Mouse (Mus musculus) stomach, postnatal 0 days (tissue): ENCODE results near the gene Arhgap44. TPM values are rescaled to one million over a fixed set of nuclear protein-coding genes. Genes with fewer than 3 reads are reported as not detected.

ENCODE experiments used
- ATAC-seq: fragments of 200-750 bp; cut with Nextera tagmentation; 2 replicates; pipeline ENCODE4 v1.8.0; 2017; ENCODE audit not compliant: low FRiP score, low TSS enrichment
- DNase-seq: peaks from one replicate; pipeline ENCODE4 v3.0.0-alpha.2; 2016; ENCODE audit warnings: low spot score
- H3K27ac ChIP-seq: fragments of 300-500 bp; sonication (generic); replicated peaks from 2 replicates; pipeline ENCODE4 v1.5.1; 2014; ENCODE audit warnings: mild to moderate bottlenecking, control low read depth
- H3K27me3 ChIP-seq: fragments of 300-500 bp; sonication (generic); 2 replicates; pipeline ENCODE4 v1.6.1; 2014; ENCODE audit warnings: low read length; ENCODE audit not compliant: control insufficient read depth, insufficient read depth
- H3K36me3 ChIP-seq: fragments of 300-500 bp; sonication (generic); 2 replicates; pipeline ENCODE4 v1.6.1; 2014; ENCODE audit warnings: low read length, mixed read lengths; ENCODE audit not compliant: control insufficient read depth, insufficient read depth
- H3K4me1 ChIP-seq: fragments of 300-500 bp; sonication (generic); replicated peaks from 2 replicates; pipeline ENCODE4 v1.6.1; 2014; ENCODE audit warnings: antibody characterized with exemption; ENCODE audit not compliant: control insufficient read depth, insufficient read depth
- H3K4me2 ChIP-seq: fragments of 300-500 bp; sonication (generic); replicated peaks from 2 replicates; pipeline ENCODE4 v1.6.1; 2014; ENCODE audit warnings: low read depth, mild to moderate bottlenecking, control low read depth, moderate library complexity
- H3K4me3 ChIP-seq: fragments of 300-500 bp; sonication (generic); 2 replicates; pipeline ENCODE4 v1.5.1; 2014; ENCODE audit warnings: low read depth, low read length, control low read depth
- H3K9ac ChIP-seq: fragments of 300-500 bp; sonication (generic); 2 replicates; pipeline ENCODE4 v1.6.1; 2014; ENCODE audit warnings: mild to moderate bottlenecking, low read length, control low read depth, mixed read lengths
- H3K9me3 ChIP-seq: fragments of 300-500 bp; sonication (generic); 2 replicates; pipeline ENCODE4 v1.6.1; 2016; ENCODE audit warnings: low read length; ENCODE audit not compliant: control insufficient read depth
- CTCF ChIP-seq: IDR thresholded peaks from 2 replicates; pipeline ENCODE4 v1.5.1; 2016; ENCODE audit warnings: antibody characterized with exemption, low read depth, mild to moderate bottlenecking, moderate library complexity
- EP300 ChIP-seq: optimal IDR thresholded peaks from 2 replicates; pipeline ENCODE3; 2016; ENCODE audit warnings: antibody characterized with exemption
- WGBS: fragments of 180-500 bp; shearing (Covaris S2); extraction: QIAGEN DNeasy Blood & Tissue Kit; methylation state at CpG from one replicate; pipeline ENCODE4 v1.1.7; 2014; 5-methylcytosine and 5-hydroxymethylcytosine counted together
- microRNA-seq: library from miRNA; unstranded; fragments of <30 nt; microRNA quantifications from one replicate; pipeline ENCODE4, GENCODE M21; 2016
- polyA plus RNA-seq: library from polyadenylated mRNA; unstranded; fragments of >200 nt; fragmentation: Nextera tagmentation; extraction: Ambion mirVana; gene quantifications from 2 replicates; pipeline ENCODE4 v1.2.1, GENCODE M21; 2015

The Arhgap44 gene
- polyA plus RNA-seq, 1 experiment from 2014 or later: 2.9 TPM

DNA sequence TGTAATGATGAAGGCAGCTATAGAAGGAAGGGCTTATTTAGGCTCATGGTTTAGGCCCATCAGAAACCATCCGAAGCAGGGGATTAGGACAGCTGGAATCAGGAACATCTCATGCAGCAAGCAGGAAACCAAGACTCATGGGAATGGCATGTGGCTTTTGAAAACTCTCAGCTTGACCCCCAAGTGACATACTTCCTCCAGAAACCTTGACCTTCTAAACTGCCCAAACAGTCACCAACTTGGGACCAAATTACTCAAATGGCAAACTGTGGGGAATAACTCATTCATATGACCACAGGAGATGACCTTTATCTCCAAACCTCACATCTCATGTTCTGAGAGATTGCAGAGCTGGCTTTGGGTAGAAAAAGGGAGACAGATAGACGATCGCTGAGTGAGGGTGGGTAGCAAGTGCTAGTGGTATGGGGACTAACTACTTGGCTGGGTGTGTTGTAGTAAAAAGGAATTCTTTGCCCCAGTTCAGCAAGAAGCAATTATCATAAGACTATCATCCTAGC lies 191.2 kb downstream of the Arhgap44 start:
- Histone ChIP-seq H3K4me3 (no peak overlapping the region), H3K9ac (no peak overlapping the region), H3K4me1 (no peaks in the 10 kb centered on the region), H3K27me3 (no peaks in the 10 kb centered on the region), H3K4me2 (no peak overlapping the region), H3K27ac (no peak overlapping the region), H3K36me3 (no peaks in the 10 kb centered on the region), H3K9me3 (no peaks in the 10 kb centered on the region)
- 58% methylated on average over 3 of the region's 3 CpGs for whole genome bisulfite sequencing
- TF ChIP-seq EP300 (no peak), CTCF (no peak)
- DNase-seq: no peak
- ATAC-seq: no peak

DNA sequence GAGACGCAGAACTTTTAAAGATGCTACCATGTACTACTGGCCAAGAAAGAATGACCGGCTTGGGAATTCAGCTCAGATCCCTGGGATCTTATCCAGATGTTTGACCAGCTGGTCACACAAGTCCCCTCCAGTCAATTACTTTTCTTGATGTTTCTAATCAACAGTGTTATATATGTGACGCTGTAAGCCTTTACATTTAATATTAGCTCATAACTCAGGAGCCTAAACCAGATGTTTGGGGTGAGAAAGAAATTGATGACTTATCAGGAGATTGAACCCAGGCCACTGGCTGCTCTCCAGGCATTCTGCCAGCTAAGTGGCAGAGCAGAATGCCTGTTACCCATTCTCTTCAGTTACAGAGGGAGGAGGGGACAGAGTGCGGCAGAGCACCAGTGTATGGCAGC lies 193.8 kb downstream of the Arhgap44 start:
- WGBS: 36% methylated on average over 4 of the region's 4 CpGs
- Histone ChIP-seq H3K4me3 (no peak overlapping the region), H3K4me1 (no peaks in the 10 kb centered on the region), H3K9me3 (no peaks in the 10 kb centered on the region), H3K4me2 (no peak overlapping the region), H3K36me3 (no peaks in the 10 kb centered on the region), H3K27ac (no peak overlapping the region), H3K27me3 (no peaks in the 10 kb centered on the region), H3K9ac (no peak overlapping the region)
- DNase-seq (no peak), ATAC-seq (no peak)
- TF ChIP-seq EP300 (no peak), CTCF (no peak)

DNA sequence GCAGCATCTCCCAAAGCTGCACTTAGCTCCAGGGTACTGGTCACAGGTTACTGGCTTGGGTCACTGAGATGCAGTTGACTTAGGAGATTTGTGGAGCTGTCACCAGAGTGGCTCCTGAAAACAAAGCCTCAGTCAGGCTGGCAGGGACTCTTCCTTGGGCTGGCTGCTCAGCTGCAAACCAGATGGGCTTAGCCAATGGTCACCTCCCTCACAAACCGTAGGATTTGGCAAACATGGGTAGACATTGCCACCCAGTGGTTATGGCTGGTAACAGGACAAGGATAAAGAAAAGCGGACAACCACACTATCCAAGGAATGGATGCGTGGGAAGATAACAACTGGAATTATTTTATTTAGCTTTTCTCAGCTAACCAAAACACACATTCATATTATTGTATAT lies 194.3 kb downstream of the Arhgap44 start:
- Histone ChIP-seq H3K9ac (no peak overlapping the region), H3K4me2 (no peak overlapping the region), H3K4me1 (no peaks in the 10 kb centered on the region), H3K27me3 (no peaks in the 10 kb centered on the region), H3K9me3 (no peaks in the 10 kb centered on the region), H3K27ac (no peak overlapping the region), H3K4me3 (no peak overlapping the region), H3K36me3 (no peaks in the 10 kb centered on the region)
- peak; percentile 72 for DNase-seq
- under 1% methylated on average over 3 of the region's 3 CpGs for WGBS
- ATAC-seq: peak; percentile 87
- no peak for TF ChIP-seq EP300
- TF ChIP-seq CTCF: peak; percentile 97

DNA sequence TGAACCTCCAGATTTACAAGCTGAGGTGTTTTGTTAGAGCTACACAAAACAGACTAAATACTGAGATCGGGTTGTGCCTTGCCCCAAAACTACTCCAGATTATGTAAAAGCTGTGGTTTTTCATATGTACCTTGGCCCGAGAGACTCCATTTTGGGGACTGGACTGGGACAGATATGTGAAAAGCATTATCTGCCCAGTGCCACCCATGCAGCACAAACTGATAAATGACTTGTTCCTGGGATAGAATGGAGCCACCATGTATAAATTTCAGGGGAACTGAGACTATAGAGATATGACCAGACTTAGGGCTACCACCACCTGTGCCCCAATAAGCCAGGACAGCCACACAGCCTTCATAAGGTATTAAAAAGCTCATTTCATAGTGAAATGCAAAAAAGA lies 200.1 kb downstream of the Arhgap44 start:
- Histone ChIP-seq H3K4me2 (no peak overlapping the region), H3K9ac (no peak overlapping the region), H3K27me3 (no peaks in the 10 kb centered on the region), H3K9me3 (no peaks in the 10 kb centered on the region), H3K36me3 (no peaks in the 10 kb centered on the region), H3K4me1 (no peaks in the 10 kb centered on the region), H3K4me3 (no peak overlapping the region), H3K27ac (no peak overlapping the region)
- TF ChIP-seq CTCF: no peak
- TF ChIP-seq EP300: no peak
- 95% methylated on average over 2 of the region's 2 CpGs for WGBS
- ATAC-seq (no peak), DNase-seq (no peak)

DNA sequence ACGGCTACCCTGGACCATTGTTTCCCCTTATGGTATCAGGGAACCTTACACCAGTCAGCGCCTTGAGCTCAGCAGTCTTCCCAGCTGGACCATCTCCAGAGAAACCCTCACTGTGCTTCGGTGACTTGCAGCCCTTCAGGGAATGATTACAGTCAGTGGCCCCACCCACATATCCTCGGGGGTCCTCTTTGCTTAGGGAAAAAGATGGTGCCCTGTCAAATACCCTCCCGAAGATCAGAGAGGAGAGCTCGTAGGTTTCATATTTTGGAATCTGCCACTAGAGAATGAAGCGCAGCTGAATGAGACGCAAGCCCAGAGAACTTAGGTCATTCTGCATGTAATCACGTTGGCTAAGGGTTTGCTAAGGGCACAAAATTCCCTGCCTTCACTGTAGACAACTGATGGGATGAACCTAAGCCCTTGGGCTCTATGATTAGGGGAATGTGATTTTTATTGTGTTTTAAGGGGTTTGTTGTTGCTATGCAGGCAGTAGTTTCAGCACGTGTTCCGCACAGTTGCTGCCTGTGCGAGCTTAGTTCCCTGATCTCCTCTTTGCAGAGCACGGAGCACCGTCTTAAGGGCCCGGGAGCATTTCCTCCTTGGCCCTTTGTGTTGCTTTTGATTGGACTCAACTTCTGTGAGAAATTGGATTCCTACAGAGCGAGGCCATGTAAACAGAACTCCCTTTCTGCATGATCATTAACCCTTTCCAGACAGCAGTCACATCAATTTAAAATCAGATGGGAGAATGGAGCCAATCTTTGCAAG lies 205.6 kb downstream of the Arhgap44 start:
- ATAC-seq: no peak
- DNase-seq: no peak
- Histone ChIP-seq H3K27me3 (no peaks in the 10 kb centered on the region), H3K4me1 (no peaks in the 10 kb centered on the region), H3K4me2 (peak overlapping the region; percentile 42), H3K9me3 (no peaks in the 10 kb centered on the region), H3K4me3 (peak overlapping the region; percentile 1; the same call in 1 of the 2 replicates), H3K27ac (no peak overlapping the region), H3K36me3 (no peaks in the 10 kb centered on the region), H3K9ac (no peak overlapping the region)
- 6% methylated on average over 16 of the region's 16 CpGs for WGBS
- TF ChIP-seq CTCF (no peak), EP300 (no peak)

Small RNA genes within 50 kb of the gene (microRNA-seq; reads per million reads assigned to microRNA genes)
- gene Gm25991: not detected

Other genes starting within 250 kb of the Arhgap44 start
- 14.0 and 15.4 TPM in 2 replicates for gene Elac2, start 183.9 kb downstream of the Arhgap44 start, polyA plus RNA-seq
- 0.12 TPM in 1 of 2 replicates, not detected in the other for gene 1700086D15Rik, start 3.1 kb downstream of the Arhgap44 start, polyA plus RNA-seq
- 21.6 and 22.7 TPM in 2 replicates for gene Myocd, start 107.0 kb upstream of the Arhgap44 start, polyA plus RNA-seq